Mouse (Mus musculus) hindbrain, embryonic 11.5 days (tissue): ENCODE results near the gene Safb. TPM values are rescaled to one million over a fixed set of nuclear protein-coding genes. Genes with fewer than 3 reads are reported as not detected.
"Not testable (repeated sequence)": the region's sequence is repeated elsewhere in the genome, so short reads cannot be mapped to it uniquely, and the experiment has no call there.

Source experiments
- ATAC-seq: fragments of 200-750 bp; cut with Nextera tagmentation; 2 replicates; pipeline ENCODE4 v1.8.0; 2017; ENCODE audit warnings: mild to moderate bottlenecking, moderate TSS enrichment, moderate library complexity; ENCODE audit not compliant: low FRiP score
- DNase-seq: peaks from one replicate; pipeline ENCODE4 v3.0.0-alpha.2; 2015; ENCODE audit warnings: low spot score
- H3K27ac ChIP-seq: fragments of 300-500 bp; sonication (generic); 2 replicates; pipeline ENCODE4 v1.5.1; 2014; ENCODE audit warnings: mild to moderate bottlenecking, low read depth, low read length
- H3K27me3 ChIP-seq: fragments of 300-500 bp; sonication (generic); 2 replicates; pipeline ENCODE4 v1.6.1; 2014; ENCODE audit warnings: mild to moderate bottlenecking, low read length, moderate library complexity, mixed read lengths; ENCODE audit not compliant: control insufficient read depth, insufficient read depth
- H3K36me3 ChIP-seq: fragments of 300-500 bp; sonication (generic); 2 replicates; pipeline ENCODE4 v1.6.1; 2014; ENCODE audit warnings: mild to moderate bottlenecking, low read length, moderate library complexity, mixed read lengths; ENCODE audit not compliant: control insufficient read depth, insufficient read depth
- H3K4me1 ChIP-seq: fragments of 300-500 bp; sonication (generic); replicated peaks from 2 replicates; pipeline ENCODE4 v1.6.1; 2014; ENCODE audit warnings: low read length, mixed read lengths; ENCODE audit not compliant: control insufficient read depth, insufficient read depth
- H3K4me2 ChIP-seq: fragments of 300-500 bp; sonication (generic); replicated peaks from 2 replicates; pipeline ENCODE4 v1.6.1; 2014; ENCODE audit warnings: mild to moderate bottlenecking, low read depth, low read length
- H3K4me3 ChIP-seq: fragments of 300-500 bp; sonication (generic); 2 replicates; pipeline ENCODE4 v1.5.1; 2014; ENCODE audit warnings: low read depth, low read length
- H3K9ac ChIP-seq: fragments of 300-500 bp; sonication (generic); 2 replicates; pipeline ENCODE4 v1.6.1; 2014; ENCODE audit warnings: low read depth, low read length
- H3K9me3 ChIP-seq: fragments of 300-500 bp; sonication (generic); 2 replicates; pipeline ENCODE4 v1.6.1; 2016; ENCODE audit warnings: low read length; ENCODE audit not compliant: control insufficient read depth
- WGBS: fragments of 180-500 bp; shearing (Covaris S2); extraction: QIAGEN DNeasy Blood & Tissue Kit; methylation state at CpG from one replicate; pipeline ENCODE4 v1.1.7; 2014; 5-methylcytosine and 5-hydroxymethylcytosine counted together
- polyA plus RNA-seq: library from polyadenylated mRNA; unstranded; fragments of >200 nt; fragmentation: Nextera tagmentation; extraction: Ambion mirVana; gene quantifications from 2 replicates; pipeline ENCODE4 v1.2.1, GENCODE M21; 2014

Gene Safb
- polyA plus RNA-seq, 1 experiment from 2014 or later = 93.7 TPM

DNA sequence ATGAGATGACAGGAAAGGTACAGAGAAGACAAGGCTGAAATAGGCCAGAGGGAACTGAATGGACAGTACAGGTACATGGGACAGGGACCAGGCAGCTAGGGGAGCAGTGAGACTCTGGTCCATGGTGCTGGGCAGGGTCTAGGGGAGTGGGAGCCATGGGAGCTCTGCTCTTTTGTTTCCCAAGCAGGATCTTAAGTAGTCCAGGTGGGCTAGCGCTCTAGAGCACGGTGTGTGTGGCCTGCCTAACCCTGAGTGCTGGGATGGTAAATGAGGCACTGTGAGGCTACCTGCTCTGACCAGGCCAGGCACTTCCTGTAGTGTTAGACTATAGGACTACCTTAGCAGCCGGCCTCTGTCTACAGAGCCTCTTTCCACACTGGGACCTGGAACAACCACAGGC lies 32.1 kb downstream of the Safb start:
- H3K9ac ChIP-seq = no peak overlapping the region

DNA sequence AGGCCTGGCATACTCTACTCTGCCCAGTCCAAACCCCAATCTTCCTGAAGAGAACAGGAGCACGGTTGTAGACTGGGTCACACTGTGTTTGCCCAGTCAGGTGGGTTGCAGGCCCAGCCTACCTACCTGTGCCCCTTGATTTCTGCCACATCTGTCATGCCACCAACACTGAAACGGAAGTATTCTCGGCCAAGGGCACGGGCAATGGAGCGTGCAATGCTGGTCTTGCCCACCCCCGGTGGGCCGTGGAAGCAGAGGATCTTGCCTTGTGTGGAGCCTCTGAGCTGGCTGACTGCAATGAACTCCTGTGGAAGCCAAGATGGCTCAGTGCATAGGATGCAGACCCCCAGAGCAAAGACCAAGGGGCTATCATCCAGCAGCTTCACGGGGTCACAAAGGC lies 33.0 kb downstream of the Safb start:
- Histone ChIP-seq H3K9me3 (no peaks in the 10 kb centered on the region), H3K4me3 (no peak overlapping the region), H3K4me2 (no peak overlapping the region), H3K36me3 (peaks cover 22% of the 10 kb centered on the region; the same call in 1 of the 2 replicates), H3K27me3 (no peaks in the 10 kb centered on the region), H3K27ac (no peak overlapping the region), H3K4me1 (peaks cover 9% of the 10 kb centered on the region), H3K9ac (no peak overlapping the region)
- no peak for ATAC-seq
- DNase-seq = no peak
- 89% methylated on average over 8 of the region's 8 CpGs for WGBS

More for the DNA sequence above, 32.1 kb downstream of the Safb start:
- H3K4me1 ChIP-seq = peaks cover 9% of the 10 kb centered on the region
- H3K27ac ChIP-seq = no peak overlapping the region
- H3K9me3 ChIP-seq = no peaks in the 10 kb centered on the region
- H3K4me2 ChIP-seq = no peak overlapping the region
- WGBS = 95% methylated on average over 3 of the region's 3 CpGs
- peaks cover 22% of the 10 kb centered on the region; the same call in 1 of the 2 replicates for H3K36me3 ChIP-seq
- no peak for ATAC-seq
- no peak overlapping the region for H3K4me3 ChIP-seq
- H3K27me3 ChIP-seq = no peaks in the 10 kb centered on the region
- DNase-seq = no peak

DNA sequence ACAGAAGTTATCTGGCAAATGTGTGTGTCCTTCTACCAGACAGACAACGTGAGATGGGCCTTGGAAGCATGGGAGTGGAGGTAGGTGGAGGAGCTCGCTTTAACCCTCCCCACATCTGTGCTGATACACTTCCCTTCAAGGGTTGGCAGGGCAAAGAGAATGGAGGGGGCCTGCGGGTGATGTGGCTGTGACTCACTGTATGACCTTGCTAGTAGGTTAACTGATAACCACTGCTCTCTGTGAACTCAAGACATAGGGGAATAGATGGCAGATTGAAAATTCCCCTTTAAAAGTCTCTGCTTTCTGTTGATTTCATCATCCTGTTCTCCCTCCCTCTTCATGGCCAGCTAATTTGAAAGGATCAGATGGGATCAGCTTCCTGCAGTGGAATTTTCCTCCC lies 40.9 kb downstream of the Safb start:
- Histone ChIP-seq H3K9ac (no peak overlapping the region), H3K36me3 (0 out of 2 replicates have a peak, but pooled peaks cover under 1% of the 10 kb centered on the region), H3K4me3 (0 out of 2 replicates have a peak overlapping the region, but pooled peaks have one; percentile 96), H3K4me2 (0 out of 2 replicates have a peak overlapping the region, but pooled peaks have one; percentile 94), H3K9me3 (no peaks in the 10 kb centered on the region), H3K27me3 (no peaks in the 10 kb centered on the region), H3K4me1 (peaks cover 2% of the 10 kb centered on the region; the same call in 1 of the 2 replicates), H3K27ac (no peak overlapping the region)
- DNase-seq = no peak
- no peak for ATAC-seq
- WGBS = 81% methylated on average over 3 of the region's 3 CpGs

DNA sequence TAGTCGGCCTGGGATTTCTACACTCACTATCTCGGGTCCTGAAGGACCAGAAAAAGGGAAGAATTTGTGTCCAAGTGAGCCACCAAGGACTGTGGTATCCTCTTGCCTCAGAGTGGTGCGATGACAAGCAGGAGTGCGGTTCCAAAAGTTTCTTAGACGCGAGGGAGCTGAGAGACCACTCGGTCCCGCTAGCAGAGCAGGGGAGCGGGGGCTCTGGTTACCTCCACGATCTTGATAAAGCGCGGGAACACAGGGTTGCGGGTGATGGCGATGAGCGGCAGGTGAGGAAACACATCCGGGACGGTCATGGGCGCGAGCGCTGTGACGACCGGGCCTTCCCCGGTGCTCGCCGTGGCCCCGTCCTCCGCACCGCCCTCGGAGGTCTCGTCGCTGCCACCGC lies 41.6 kb downstream of the Safb start:
- H3K9ac ChIP-seq = peak overlapping the region; percentile 82
- H3K4me3 ChIP-seq = peak overlapping the region; percentile 96
- 1% methylated on average over 22 of the region's 32 CpGs for WGBS
- DNase-seq (no peak), ATAC-seq (no peak)
- peaks cover 2% of the 10 kb centered on the region; the same call in 1 of the 2 replicates for H3K4me1 ChIP-seq
- H3K9me3 ChIP-seq = no peaks in the 10 kb centered on the region
- peak overlapping the region; percentile 94 for H3K4me2 ChIP-seq
- H3K27ac ChIP-seq = 0 out of 2 replicates have a peak overlapping the region, but pooled peaks have one; percentile 36
- no peaks in the 10 kb centered on the region for H3K36me3 ChIP-seq
- H3K27me3 ChIP-seq = no peaks in the 10 kb centered on the region

DNA sequence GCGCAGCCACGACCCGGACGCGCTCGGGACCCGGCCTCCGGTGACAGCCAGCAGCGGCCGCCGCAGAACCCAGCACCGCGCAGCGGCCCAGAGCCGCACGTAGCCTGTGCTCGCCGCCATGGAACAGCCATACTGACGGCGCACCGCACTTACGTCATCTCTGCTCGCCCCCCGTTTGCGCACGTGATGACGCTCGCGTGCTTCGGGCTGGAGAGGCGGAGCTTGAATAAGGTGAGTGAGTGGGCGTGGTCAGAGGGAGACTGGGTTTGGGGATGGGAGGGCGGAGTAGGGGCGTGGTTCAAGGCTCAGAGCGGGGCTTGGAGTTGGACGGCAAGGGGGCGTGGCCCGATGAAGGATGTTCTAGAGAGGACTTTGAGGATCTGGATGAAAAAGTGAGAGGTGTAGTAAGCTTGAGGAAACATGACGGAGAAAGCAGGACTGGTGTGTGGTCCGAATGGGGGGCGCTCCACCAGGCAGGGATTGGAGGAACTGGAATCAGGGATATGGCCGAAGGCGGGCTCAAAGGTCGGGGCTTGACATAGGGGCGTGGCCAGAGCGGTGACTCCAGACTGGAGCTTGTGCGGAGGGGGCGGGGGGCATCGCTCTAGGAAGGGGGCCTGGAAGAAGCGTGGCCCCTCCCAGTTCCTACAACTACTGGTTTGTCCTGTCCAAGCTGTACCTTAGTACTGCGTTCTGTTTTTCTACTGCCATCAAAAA lies 42.3 kb downstream of the Safb start, which contains the start of gene Lonp1:
Gene Lonp1, minus strand, starts transcription at position 134 of the 717 bp plus-strand sequence.
- Histone ChIP-seq H3K9ac (peak within 1 kb of the TSS; percentile 82), H3K4me3 (peak within 1 kb of the TSS; percentile 96), H3K27ac (0 out of 2 replicates have a peak within 1 kb of the TSS, but pooled peaks have one; percentile 36), H3K27me3 (no peaks in the 10 kb centered on the region), H3K36me3 (no peaks in the 10 kb centered on the region), H3K4me2 (peak within 1 kb of the TSS; percentile 94), H3K9me3 (no peaks in the 10 kb centered on the region), H3K4me1 (peaks cover 2% of the 10 kb centered on the region; the same call in 1 of the 2 replicates)
- ATAC-seq (peak; percentile 91), DNase-seq (peak; percentile 100)
- WGBS = under 1% methylated on average over 51 of the region's 51 CpGs

DNA sequence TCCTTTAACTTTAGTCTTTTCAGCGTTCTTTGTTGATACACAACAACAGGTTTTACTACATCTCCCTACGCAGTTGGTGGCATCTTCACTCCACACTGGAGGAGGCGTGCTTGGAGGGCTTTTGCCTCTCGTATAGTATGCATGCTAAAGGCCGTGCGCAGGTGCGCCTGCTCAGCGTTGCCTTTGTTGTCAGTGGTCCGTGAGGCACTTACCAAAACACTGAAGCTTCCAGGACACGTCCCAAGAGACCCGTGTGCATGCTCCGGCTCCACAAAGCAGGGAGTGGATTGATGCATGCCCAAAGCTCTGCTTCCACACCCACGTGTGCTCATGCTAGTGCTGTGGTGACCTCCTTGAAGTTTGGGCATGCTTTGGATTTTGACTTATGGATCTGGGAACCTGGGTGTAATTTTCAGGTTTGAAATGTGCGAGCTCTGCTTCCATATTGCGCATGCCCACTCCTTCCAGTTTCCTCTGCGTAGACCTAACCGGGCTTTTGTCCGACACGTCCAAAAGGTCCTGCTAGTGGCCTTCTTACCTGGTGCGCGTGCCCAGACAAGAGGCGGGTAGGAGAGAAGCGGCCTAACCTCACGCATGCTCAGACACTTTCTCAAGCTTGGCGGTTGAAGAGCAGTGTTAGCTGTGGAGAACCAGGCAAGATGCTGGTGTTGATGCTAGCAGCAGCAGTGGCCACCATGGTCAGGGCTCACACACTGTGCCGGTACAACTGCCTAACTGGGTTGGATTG lies 43.1 kb downstream of the Safb start, which contains the start of gene Catsperd:
Gene Catsperd, plus strand, starts transcription at position 614 of the 748 bp plus-strand sequence.
- Histone ChIP-seq H3K36me3 (no peaks in the 10 kb centered on the region), H3K27ac (no peak within 1 kb of the TSS), H3K9me3 (no peaks in the 10 kb centered on the region), H3K9ac (peak within 1 kb of the TSS; percentile 82), H3K4me1 (peaks cover 2% of the 10 kb centered on the region; the same call in 1 of the 2 replicates), H3K4me3 (peak within 1 kb of the TSS; percentile 96), H3K4me2 (peak within 1 kb of the TSS; percentile 94), H3K27me3 (no peaks in the 10 kb centered on the region)
- peak; percentile 53 for ATAC-seq
- DNase-seq = peak; percentile 56
- WGBS = 11% methylated on average over 26 of the region's 26 CpGs

DNA sequence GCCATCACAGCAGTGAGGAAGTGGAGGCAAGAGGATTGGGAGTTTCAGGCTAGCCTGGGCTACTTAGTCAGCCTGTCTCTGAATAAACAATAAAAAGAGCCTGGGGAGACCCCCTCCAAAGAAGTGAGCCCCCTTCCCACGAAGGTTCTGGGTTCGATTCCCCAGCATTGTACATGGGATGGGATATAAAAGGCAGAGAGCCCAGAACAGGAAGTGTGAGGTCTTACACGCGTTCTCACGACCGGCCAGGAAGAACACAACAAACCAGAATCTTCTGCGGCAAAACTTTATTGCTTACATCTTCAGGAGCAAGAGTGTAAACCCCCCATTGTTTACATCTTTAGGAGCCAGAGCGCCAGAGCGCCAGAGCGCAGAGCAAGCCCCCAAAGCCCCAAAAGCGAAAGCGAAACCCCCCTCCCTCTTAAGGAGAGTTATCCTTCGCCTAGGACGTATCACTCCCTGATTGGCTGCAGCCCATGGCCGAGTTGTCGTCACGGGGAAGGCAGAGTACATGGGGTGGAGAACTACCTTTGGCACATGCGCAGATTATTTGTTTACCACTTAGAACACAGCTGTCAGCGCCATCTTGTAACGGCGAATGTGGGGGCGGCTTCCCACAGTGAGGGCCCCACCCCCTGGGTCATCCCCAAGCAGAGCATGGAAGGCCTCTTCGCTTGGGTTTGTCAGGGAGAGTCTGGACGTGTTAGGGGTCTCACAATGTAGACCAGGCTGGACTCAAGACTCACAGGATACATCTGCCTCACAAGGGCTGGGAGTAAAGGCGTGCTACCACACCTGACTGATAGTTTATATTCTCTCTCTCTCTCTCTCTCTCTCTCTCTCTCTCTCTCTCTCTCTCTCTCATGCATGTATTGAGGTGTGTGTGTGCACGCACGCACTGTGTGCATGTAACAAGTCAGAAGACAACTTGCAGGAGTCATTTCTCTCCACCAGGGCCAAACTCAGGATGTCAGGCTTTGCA lies 45.5 kb downstream of the Safb start:
- not testable (repeated sequence) for DNase-seq, H3K4me2 ChIP-seq, H3K4me3 ChIP-seq, H3K36me3 ChIP-seq, H3K4me1 ChIP-seq, H3K27me3 ChIP-seq, H3K9ac ChIP-seq, ATAC-seq, H3K27ac ChIP-seq, H3K9me3 ChIP-seq
- WGBS = 88% methylated on average over 26 of the region's 27 CpGs

DNA sequence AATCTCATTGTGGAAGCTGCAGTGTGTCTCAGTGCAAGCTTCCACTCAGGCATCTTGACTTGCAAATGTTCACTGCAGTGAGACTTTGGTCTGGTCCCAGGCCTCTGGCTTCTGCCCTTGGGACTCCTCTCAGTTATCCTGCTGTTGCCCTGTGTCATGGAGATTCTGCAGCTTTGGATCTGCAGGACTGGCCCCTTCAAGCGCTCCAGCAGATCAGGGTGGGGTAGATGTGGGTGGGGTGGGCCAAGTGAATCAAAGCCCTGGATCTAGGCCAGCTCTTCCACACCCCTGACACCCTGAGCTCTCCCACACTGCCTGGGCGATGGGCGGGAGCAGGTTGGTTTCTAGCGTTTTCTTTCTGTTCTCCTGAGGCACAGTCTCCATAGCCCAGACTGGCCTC lies 47.2 kb downstream of the Safb start:
- Histone ChIP-seq H3K27me3 (no peaks in the 10 kb centered on the region), H3K4me3 (no peak overlapping the region), H3K27ac (no peak overlapping the region), H3K36me3 (no peaks in the 10 kb centered on the region), H3K9me3 (no peaks in the 10 kb centered on the region), H3K4me1 (peaks cover 2% of the 10 kb centered on the region; the same call in 1 of the 2 replicates), H3K9ac (no peak overlapping the region), H3K4me2 (no peak overlapping the region)
- ATAC-seq (no peak), DNase-seq (no peak)
- 59% methylated on average over 4 of the region's 4 CpGs for WGBS
